Mouse (Mus musculus) CD4-positive, CD25-positive, alpha-beta regulatory T cell, adult 4 months (primary cell): ENCODE measurements around the gene Gm6176. TPM values are rescaled to one million over a fixed set of nuclear protein-coding genes. Genes with fewer than 3 reads are reported as not detected.
"Not testable (repeated sequence)": the region's sequence is repeated elsewhere in the genome, so short reads cannot be mapped to it uniquely, and the experiment has no call there.

Experiments used
- ATAC-seq: one replicate; pipeline ENCODE4 v1.8.0; 2017
- polyA plus RNA-seq, 2 experiments: library from polyadenylated mRNA; unstranded; fragments of 100-300 nt; shearing (Covaris generic); gene quantifications; one replicate each; pipeline ENCODE4 v1.2.1; 2017

Gm6176 gene
- polyA plus RNA-seq: not detected

- ATAC-seq: not testable (repeated sequence)
Measured at GRCm38 (mm10) chr7:22056205-22056604, at the start of gene Gm6176. Gm6176 (minus strand) TSS chr7:22056305.

GRCm38 (mm10) chr7:22068757-22069156 is 12.7 kb upstream of the Gm6176 start, which contains the start of gene Vmn1r139:
Vmn1r139 (plus strand) TSS chr7:22069057.
- not testable (repeated sequence) for ATAC-seq

- not testable (repeated sequence) for ATAC-seq
Measured at GRCm38 (mm10) chr7:22028797-22029196, 27.3 kb downstream of the Gm6176 start, which contains the start of gene Vmn1r138. Vmn1r138 (minus strand) TSS chr7:22028897.

Other genes starting within 250 kb of the Gm6176 start
- not detected for gene Vmn1r135, start 224.0 kb downstream of the Gm6176 start, polyA plus RNA-seq
- gene Gm5725, start 212.0 kb downstream of the Gm6176 start, polyA plus RNA-seq: not detected
- not detected for gene Gm5891, start 135.0 kb downstream of the Gm6176 start, polyA plus RNA-seq
- not detected for gene Vmn1r137, start 61.7 kb downstream of the Gm6176 start, polyA plus RNA-seq
- gene Vmn1r138, start 27.4 kb downstream of the Gm6176 start, polyA plus RNA-seq: not detected
- not detected for gene Vmn1r139, start 12.8 kb upstream of the Gm6176 start, polyA plus RNA-seq
- not detected for gene Gm16451, start 61.9 kb upstream of the Gm6176 start, polyA plus RNA-seq
- gene Gm10666, start 78.4 kb upstream of the Gm6176 start, polyA plus RNA-seq: not detected
- gene Vmn1r142, start 107.7 kb upstream of the Gm6176 start, polyA plus RNA-seq: not detected
- not detected for gene Vmn1r143, start 133.1 kb upstream of the Gm6176 start, polyA plus RNA-seq
- gene Gm8653, start 145.0 kb upstream of the Gm6176 start, polyA plus RNA-seq: not detected
- gene Gm8453, start 173.2 kb upstream of the Gm6176 start, polyA plus RNA-seq: not detected